Mouse (Mus musculus) mesoderm, embryonic 11.5 days (tissue): Measurements from ENCODE around the gene Sept3.

ENCODE experiments used
- DNase-seq: peaks from one replicate; pipeline ENCODE4 v3.0.0-alpha.2; 2012; ENCODE audit warnings: low read depth, low spot score

Sept3 gene

DNA sequence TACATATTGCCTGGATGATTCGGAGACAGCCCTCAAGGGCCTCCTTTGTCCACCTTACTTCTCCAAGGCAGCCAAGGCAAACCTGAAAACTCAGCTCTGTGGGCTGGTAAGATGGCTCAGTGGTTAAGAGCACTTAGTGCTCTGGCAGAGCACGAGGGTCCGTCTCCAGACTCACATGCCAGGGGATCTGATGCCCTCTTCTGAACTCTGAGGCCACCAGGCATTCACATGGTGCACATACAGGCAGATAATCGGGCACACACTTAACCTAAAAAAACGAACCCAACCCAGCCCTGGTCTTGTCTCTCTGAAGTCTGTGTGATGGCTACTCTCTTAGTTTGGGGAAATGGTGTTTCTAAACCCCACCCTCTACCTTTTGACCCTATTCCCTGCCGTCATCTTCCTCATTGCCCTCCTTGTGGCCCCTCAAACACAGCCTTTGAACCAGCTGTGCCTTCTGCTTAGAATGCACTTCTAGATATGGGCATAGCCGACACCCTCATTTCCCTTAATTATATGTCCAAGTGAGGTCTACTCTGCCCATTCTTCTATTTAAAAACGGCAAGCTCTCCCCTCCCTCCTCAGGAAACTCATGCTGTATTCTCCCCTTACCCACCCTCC is 65.1 kb downstream of the Sept3 start:
- no peak for DNase-seq

- no peak for DNase-seq
Measured at GRCm38 (mm10) chr15:82340414-82341035, 65.8 kb downstream of the Sept3 start.

GRCm38 (mm10) chr15:82341036-82341501 is 66.4 kb downstream of the Sept3 start:
- DNase-seq: no peak

DNA sequence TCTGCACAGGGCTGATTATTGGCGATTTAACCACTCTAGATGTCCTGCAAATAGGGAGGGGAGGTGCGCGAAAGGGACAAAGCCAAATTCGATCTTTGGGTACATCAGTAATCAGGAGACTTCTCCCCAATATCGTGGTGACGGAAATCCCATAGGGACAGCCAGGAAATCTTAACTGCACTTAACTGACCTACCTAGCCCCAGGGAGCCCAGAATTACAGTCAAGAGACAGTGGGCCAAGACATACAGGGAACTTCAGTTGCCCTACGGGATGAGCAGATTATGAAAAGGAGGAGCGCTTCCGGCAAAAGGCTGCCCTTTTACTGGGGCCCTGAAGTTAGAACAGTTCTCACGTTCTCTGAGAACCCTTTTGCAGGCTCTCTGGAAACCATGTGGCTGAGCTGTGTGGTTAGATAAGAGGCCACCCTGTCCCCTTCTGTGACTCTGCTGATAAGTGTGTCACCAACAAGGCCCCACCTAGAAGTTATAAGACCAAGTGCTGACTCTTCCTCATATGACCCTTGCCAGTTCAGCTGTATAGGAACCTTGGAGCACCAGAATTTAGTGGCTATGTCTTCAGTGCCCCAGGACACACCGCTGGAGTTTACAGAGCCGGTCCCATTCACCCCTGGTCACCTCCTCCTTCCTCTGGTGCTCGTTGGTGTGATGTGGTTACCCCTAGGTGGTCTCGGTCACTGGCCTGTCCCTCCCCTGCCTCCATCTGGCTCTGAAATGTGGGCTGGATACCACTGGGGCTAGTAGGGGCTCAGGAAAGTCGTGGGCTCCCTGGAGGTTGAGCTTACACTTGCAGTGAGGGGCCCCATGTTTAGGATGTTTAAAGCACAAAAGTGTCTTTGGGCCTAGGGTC is 67.2 kb downstream of the Sept3 start:
- no peak for DNase-seq

DNA sequence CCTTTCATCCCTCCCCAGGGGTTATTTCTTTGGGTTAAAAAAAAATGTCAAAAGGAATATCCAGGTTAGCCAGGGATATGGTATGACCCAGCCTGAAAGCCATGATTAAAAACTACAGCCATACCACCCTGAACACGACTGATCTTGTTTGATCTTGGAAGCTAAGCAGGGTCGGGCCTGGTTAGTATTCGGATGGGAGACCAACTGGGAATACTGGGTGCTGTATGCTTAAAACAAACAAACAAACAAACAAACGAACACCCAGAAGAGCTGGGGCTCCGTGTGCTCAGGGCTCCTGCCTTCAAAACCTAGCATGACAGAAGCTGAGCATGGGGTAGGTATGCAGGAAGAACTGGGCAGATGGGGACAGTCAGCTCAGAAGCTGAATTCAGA is 67.8 kb downstream of the Sept3 start:
- DNase-seq: no peak

GRCm38 (mm10) chr15:82343368-82344287 is 68.9 kb downstream of the Sept3 start:
- DNase-seq: no peak
